Mouse (Mus musculus): ENCODE data around the gene Polr2e. TPM values are rescaled to one million over a fixed set of nuclear protein-coding genes. Genes with fewer than 3 reads are reported as not detected.

Gene Polr2e
- polyA plus RNA-seq, 2 experiments, result 247 to 350 TPM

- 72% methylated on average over 3 of the region's 3 CpGs for WGBS
- Histone ChIP-seq H3K9me3 (ENCODE audit: control insufficient read depth, low read length) (no peaks in the 10 kb centered on the region), H3K27me3 (ENCODE audit: control insufficient read depth, insufficient read depth, low read length) (peaks cover 36% of the 10 kb centered on the region), H3K27ac (replicated peaks; ENCODE audit: low read depth, low read length) (no peak overlapping the region), H3K36me3 (ENCODE audit: control insufficient read depth, insufficient read depth, low read length) (no peaks in the 10 kb centered on the region), H3K4me1 (ENCODE audit: control insufficient read depth, insufficient read depth, low read length) (peaks cover 10% of the 10 kb centered on the region), H3K4me3 (replicated peaks; ENCODE audit: low read length) (no peak overlapping the region), H3K4me2 (replicated peaks; ENCODE audit: low read depth, low read length, severe bottlenecking) (no peak overlapping the region), H3K9ac (ENCODE audit: low read depth, low read length, severe bottlenecking) (no peak overlapping the region)
- no peak for TF ChIP-seq POLR2A (IDR thresholded peaks at IDR 0.05; ENCODE audit: borderline replicate concordance, extremely low read depth, insufficient read depth, insufficient read length)
- ATAC-seq (ENCODE audit: low FRiP score, low read depth) (no peak), DNase-seq (ENCODE audit: low spot score) (no peak)
Measured at GRCm38 (mm10) chr10:80017361-80017760, 22.2 kb downstream of the Polr2e start.

GRCm38 (mm10) chr10:80016931-80017330, 22.7 kb downstream of the Polr2e start:
- H3K27ac ChIP-seq (replicated peaks; ENCODE audit: low read depth, low read length), result no peak overlapping the region
- H3K4me3 ChIP-seq (replicated peaks; ENCODE audit: low read length), result no peak overlapping the region
- H3K27me3 ChIP-seq (ENCODE audit: control insufficient read depth, insufficient read depth, low read length), result peaks cover 39% of the 10 kb centered on the region
- no peak for TF ChIP-seq POLR2A (IDR thresholded peaks at IDR 0.05; ENCODE audit: borderline replicate concordance, extremely low read depth, insufficient read depth, insufficient read length)
- no peak for ATAC-seq (ENCODE audit: low FRiP score, low read depth)
- H3K36me3 ChIP-seq (ENCODE audit: control insufficient read depth, insufficient read depth, low read length), result no peaks in the 10 kb centered on the region
- H3K9ac ChIP-seq (ENCODE audit: low read depth, low read length, severe bottlenecking), result no peak overlapping the region
- no peak for DNase-seq (ENCODE audit: low spot score)
- H3K4me2 ChIP-seq (replicated peaks; ENCODE audit: low read depth, low read length, severe bottlenecking), result no peak overlapping the region
- H3K9me3 ChIP-seq (ENCODE audit: control insufficient read depth, low read length), result no peaks in the 10 kb centered on the region
- WGBS, result 86% methylated on average over 10 of the region's 10 CpGs
- peaks cover 10% of the 10 kb centered on the region for H3K4me1 ChIP-seq (ENCODE audit: control insufficient read depth, insufficient read depth, low read length)

GRCm38 (mm10) chr10:80016511-80016910, 23.1 kb downstream of the Polr2e start, which contains the start of gene Arhgap45:
Gene Arhgap45, plus strand, starts transcription at chr10:80016653.
- 62% methylated on average over 11 of the region's 11 CpGs for WGBS

GRCm38 (mm10) chr10:80015583-80015982, 24.0 kb downstream of the Polr2e start:
- 69% methylated on average over 10 of the region's 10 CpGs for WGBS
- ATAC-seq (ENCODE audit: low FRiP score, low read depth), result no peak
- Histone ChIP-seq H3K4me1 (ENCODE audit: control insufficient read depth, insufficient read depth, low read length) (peaks cover 10% of the 10 kb centered on the region), H3K9ac (ENCODE audit: low read depth, low read length, severe bottlenecking) (no peak overlapping the region), H3K27ac (replicated peaks; ENCODE audit: low read depth, low read length) (no peak overlapping the region), H3K9me3 (ENCODE audit: control insufficient read depth, low read length) (peaks cover 8% of the 10 kb centered on the region), H3K4me3 (replicated peaks; ENCODE audit: low read length) (no peak overlapping the region), H3K4me2 (replicated peaks; ENCODE audit: low read depth, low read length, severe bottlenecking) (no peak overlapping the region), H3K36me3 (ENCODE audit: control insufficient read depth, insufficient read depth, low read length) (no peaks in the 10 kb centered on the region), H3K27me3 (ENCODE audit: control insufficient read depth, insufficient read depth, low read length) (peaks cover 42% of the 10 kb centered on the region)
- no peak for TF ChIP-seq POLR2A (IDR thresholded peaks at IDR 0.05; ENCODE audit: borderline replicate concordance, extremely low read depth, insufficient read depth, insufficient read length)
- no peak for DNase-seq (ENCODE audit: low spot score)

More at GRCm38 (mm10) chr10:80016511-80016910, 23.1 kb downstream of the Polr2e start, which contains the start of gene Arhgap45:
- no peaks in the 10 kb centered on the region for H3K36me3 ChIP-seq (ENCODE audit: control insufficient read depth, insufficient read depth, low read length)
- no peak within 1 kb of the TSS for H3K9ac ChIP-seq (ENCODE audit: low read depth, low read length, severe bottlenecking)
- H3K27ac ChIP-seq (replicated peaks; ENCODE audit: low read depth, low read length), result no peak within 1 kb of the TSS
- H3K27me3 ChIP-seq (ENCODE audit: control insufficient read depth, insufficient read depth, low read length), result peaks cover 42% of the 10 kb centered on the region
- H3K4me2 ChIP-seq (replicated peaks; ENCODE audit: low read depth, low read length, severe bottlenecking), result no peak within 1 kb of the TSS
- H3K4me3 ChIP-seq (replicated peaks; ENCODE audit: low read length), result no peak within 1 kb of the TSS
- TF ChIP-seq POLR2A (IDR thresholded peaks at IDR 0.05; ENCODE audit: borderline replicate concordance, extremely low read depth, insufficient read depth, insufficient read length), result no peak
- ATAC-seq (ENCODE audit: low FRiP score, low read depth) (no peak), DNase-seq (ENCODE audit: low spot score) (no peak)
- H3K4me1 ChIP-seq (ENCODE audit: control insufficient read depth, insufficient read depth, low read length), result peaks cover 10% of the 10 kb centered on the region
- no peaks in the 10 kb centered on the region for H3K9me3 ChIP-seq (ENCODE audit: control insufficient read depth, low read length)

- no peak overlapping the region for H3K4me2 ChIP-seq (replicated peaks; ENCODE audit: low read depth, low read length, severe bottlenecking)
- no peak overlapping the region for H3K27ac ChIP-seq (replicated peaks; ENCODE audit: low read depth, low read length)
- H3K27me3 ChIP-seq (ENCODE audit: control insufficient read depth, insufficient read depth, low read length), result peaks cover 42% of the 10 kb centered on the region
- ATAC-seq (ENCODE audit: low FRiP score, low read depth) (no peak), DNase-seq (ENCODE audit: low spot score) (no peak)
- WGBS, result 24% methylated on average over 27 of the region's 28 CpGs
- H3K4me3 ChIP-seq (replicated peaks; ENCODE audit: low read length), result no peak overlapping the region
- peaks cover 3% of the 10 kb centered on the region; the same call in 1 of the 2 replicates for H3K4me1 ChIP-seq (ENCODE audit: control insufficient read depth, insufficient read depth, low read length)
- H3K9me3 ChIP-seq (ENCODE audit: control insufficient read depth, low read length), result peaks cover 13% of the 10 kb centered on the region
- TF ChIP-seq POLR2A (IDR thresholded peaks at IDR 0.05; ENCODE audit: borderline replicate concordance, extremely low read depth, insufficient read depth, insufficient read length), result no peak
- H3K9ac ChIP-seq (ENCODE audit: low read depth, low read length, severe bottlenecking), result no peak overlapping the region
- H3K36me3 ChIP-seq (ENCODE audit: control insufficient read depth, insufficient read depth, low read length), result no peaks in the 10 kb centered on the region
Measured at GRCm38 (mm10) chr10:80014484-80015290, 24.9 kb downstream of the Polr2e start.
